Mouse (Mus musculus): ENCODE results near the gene Vmn1r93.
"Not testable (repeated sequence)": the region's sequence is repeated elsewhere in the genome, so short reads cannot be mapped to it uniquely, and the experiment has no call there.

- TF ChIP-seq CTCF, POLR2A (IDR thresholded peaks at IDR 0.05; ENCODE audit: extremely low read depth, insufficient read depth, low read length): not testable (repeated sequence)
Observed at GRCm38 (mm10) chr7:20168277-20168676, 29.4 kb upstream of the Vmn1r93 start, which contains the start of gene Vmn1r94.
